Mouse (Mus musculus) neural tube, embryonic 12.5 days (tissue): ENCODE measurements around the gene Srrm3. TPM values are rescaled to one million over a fixed set of nuclear protein-coding genes. Genes with fewer than 3 reads are reported as not detected.

ENCODE experiments used
- ATAC-seq: fragments of 200-750 bp; cut with Nextera tagmentation; 2 replicates; pipeline ENCODE4 v1.8.0; 2017; ENCODE audit warnings: low read depth, mild to moderate bottlenecking, moderate TSS enrichment, moderate library complexity; ENCODE audit not compliant: low FRiP score
- H3K27ac ChIP-seq: fragments of 300-500 bp; sonication (generic); 2 replicates; pipeline ENCODE4 v1.5.1; 2016
- H3K27me3 ChIP-seq: fragments of 300-500 bp; sonication (generic); replicated peaks from 2 replicates; pipeline ENCODE4 v1.6.1; 2016; ENCODE audit warnings: mild to moderate bottlenecking
- H3K36me3 ChIP-seq: fragments of 300-500 bp; sonication (generic); 2 replicates; pipeline ENCODE4 v1.6.1; 2016; ENCODE audit warnings: mild to moderate bottlenecking
- H3K4me1 ChIP-seq: fragments of 300-500 bp; sonication (generic); 2 replicates; pipeline ENCODE4 v1.6.1; 2016
- H3K4me2 ChIP-seq: fragments of 300-500 bp; sonication (generic); replicated peaks from 2 replicates; pipeline ENCODE4 v1.6.1; 2016; ENCODE audit warnings: mild to moderate bottlenecking
- H3K4me3 ChIP-seq: fragments of 300-500 bp; sonication (generic); 2 replicates; pipeline ENCODE4 v1.5.1; 2016
- H3K9ac ChIP-seq: fragments of 300-500 bp; sonication (generic); 2 replicates; pipeline ENCODE4 v1.6.1; 2016; ENCODE audit warnings: mild to moderate bottlenecking
- H3K9me3 ChIP-seq: fragments of 300-500 bp; sonication (generic); 2 replicates; pipeline ENCODE4 v1.6.1; 2016; ENCODE audit warnings: mild to moderate bottlenecking
- WGBS: fragments of 180-500 bp; shearing (Covaris S2); methylation state at CpG from one replicate; pipeline ENCODE4 v1.1.7; 2016; 5-methylcytosine and 5-hydroxymethylcytosine counted together
- polyA plus RNA-seq: library from polyadenylated mRNA; unstranded; fragments of >200 nt; fragmentation: Nextera tagmentation; extraction: Ambion mirVana; gene quantifications from 2 replicates; pipeline ENCODE4 v1.2.1, GENCODE M21; 2016

Gene Srrm3
- polyA plus RNA-seq, 1 experiment from 2014 or later = 71.4 TPM

DNA sequence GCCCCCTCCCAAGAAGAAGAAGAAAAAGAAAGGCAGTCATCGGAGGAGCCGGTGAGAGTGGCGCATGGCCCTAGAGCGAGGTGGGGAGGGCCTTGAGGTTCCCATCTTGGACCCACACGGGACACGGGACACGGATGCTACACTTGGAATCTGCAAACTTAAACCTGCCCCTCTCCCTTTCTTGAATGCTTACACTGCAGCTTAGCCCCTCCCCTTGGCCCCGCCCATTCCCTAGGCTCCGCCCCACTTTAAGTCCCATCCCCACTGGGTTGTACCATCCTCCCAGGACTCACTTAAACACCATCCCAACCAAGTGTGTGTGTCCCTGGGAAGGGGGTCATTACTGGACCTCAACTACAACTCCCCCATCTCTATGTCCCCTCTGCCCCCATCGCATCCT is 45.7 kb downstream of the Srrm3 start:
- 0 out of 2 replicates have a peak, but pooled peaks cover 1% of the 10 kb centered on the region for H3K9me3 ChIP-seq
- H3K4me1 ChIP-seq = peaks cover 50% of the 10 kb centered on the region
- H3K4me3 ChIP-seq = peak overlapping the region; percentile 29
- H3K4me2 ChIP-seq = peak overlapping the region; percentile 57
- WGBS = 6% methylated on average over 10 of the region's 10 CpGs
- peak overlapping the region; percentile 38 for H3K9ac ChIP-seq
- peaks cover 5% of the 10 kb centered on the region for H3K36me3 ChIP-seq
- H3K27ac ChIP-seq = peak overlapping the region; percentile 85
- peaks cover 28% of the 10 kb centered on the region for H3K27me3 ChIP-seq
- ATAC-seq = no peak

DNA sequence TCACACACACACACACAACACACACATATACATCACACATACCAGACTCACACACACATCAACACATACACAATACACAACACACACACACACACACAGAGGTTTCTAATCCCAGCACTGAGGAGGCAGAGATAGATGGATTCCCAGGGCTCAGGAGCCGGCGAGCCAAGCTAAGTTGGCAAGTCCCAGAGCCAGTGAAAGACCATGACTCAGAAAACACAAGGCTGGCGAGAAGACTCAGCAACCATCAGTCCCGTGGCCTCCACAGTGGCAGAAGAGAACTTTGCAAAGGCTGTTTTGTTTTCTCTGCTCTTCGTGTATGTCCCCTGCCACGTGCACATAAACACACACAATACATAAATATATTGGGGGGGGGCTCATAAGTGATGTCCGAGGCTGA is 47.0 kb downstream of the Srrm3 start:
- WGBS = 67% methylated on average over 7 of the region's 7 CpGs
- Histone ChIP-seq H3K36me3 (peaks cover 10% of the 10 kb centered on the region), H3K27me3 (peaks cover 41% of the 10 kb centered on the region), H3K4me1 (peaks cover 48% of the 10 kb centered on the region), H3K27ac (no peak overlapping the region), H3K4me3 (no peak overlapping the region), H3K9ac (no peak overlapping the region), H3K9me3 (no peaks in the 10 kb centered on the region), H3K4me2 (no peak overlapping the region)
- ATAC-seq = no peak

DNA sequence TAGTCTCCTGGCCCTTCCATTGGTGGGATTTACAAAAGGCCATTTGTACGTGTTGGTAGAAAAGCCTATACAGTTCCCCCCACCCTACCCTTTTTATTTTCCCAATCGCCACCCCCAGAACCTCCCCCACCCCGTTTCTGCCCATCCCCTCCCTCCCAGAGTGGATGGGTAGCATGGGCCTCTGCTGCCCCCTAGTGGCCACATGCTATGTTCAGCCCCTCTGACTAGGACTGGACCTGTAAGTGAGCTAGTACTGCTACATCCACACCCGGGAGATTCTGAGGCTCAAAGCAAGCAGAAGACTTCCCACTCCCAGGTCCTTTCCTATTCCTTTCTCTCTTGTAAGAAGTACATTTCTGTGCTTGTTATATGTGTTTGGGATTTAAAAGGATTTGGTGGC is 48.5 kb downstream of the Srrm3 start:
- no peak overlapping the region for H3K27ac ChIP-seq
- no peak overlapping the region for H3K9ac ChIP-seq
- H3K4me2 ChIP-seq = no peak overlapping the region
- H3K4me1 ChIP-seq = peaks cover 33% of the 10 kb centered on the region
- H3K9me3 ChIP-seq = no peaks in the 10 kb centered on the region
- no peak overlapping the region for H3K4me3 ChIP-seq
- peaks cover 10% of the 10 kb centered on the region for H3K36me3 ChIP-seq
- no peak for ATAC-seq
- WGBS = 0% methylated on average over 4 of the region's 4 CpGs
- H3K27me3 ChIP-seq = peaks cover 45% of the 10 kb centered on the region

DNA sequence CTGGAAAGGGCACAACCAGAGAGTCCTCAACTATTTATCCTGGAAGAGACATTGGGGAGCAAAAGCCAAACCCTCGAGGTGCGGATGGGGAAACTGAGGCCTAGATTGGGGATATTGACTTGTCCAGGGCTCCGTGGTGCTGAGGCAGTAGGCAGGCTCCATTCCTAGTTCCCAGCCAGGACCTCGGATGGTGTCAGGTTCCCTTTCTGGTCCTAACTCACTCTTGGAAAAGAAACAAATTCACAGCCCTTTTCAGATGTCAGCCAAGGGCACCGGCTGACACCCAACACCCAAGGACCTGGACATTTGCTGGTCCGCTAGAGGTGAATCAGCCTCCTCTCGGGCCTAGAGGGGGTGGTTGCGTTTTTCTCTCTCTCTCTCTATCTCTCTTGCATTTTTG is 60.0 kb downstream of the Srrm3 start:
- H3K9ac ChIP-seq = no peak overlapping the region
- H3K9me3 ChIP-seq = no peaks in the 10 kb centered on the region
- H3K4me1 ChIP-seq = peaks cover 17% of the 10 kb centered on the region
- 40% methylated on average over 8 of the region's 8 CpGs for WGBS
- no peak for ATAC-seq
- no peak overlapping the region for H3K4me2 ChIP-seq
- no peak overlapping the region for H3K4me3 ChIP-seq
- peaks cover 60% of the 10 kb centered on the region for H3K27me3 ChIP-seq
- H3K27ac ChIP-seq = no peak overlapping the region
- 0 out of 2 replicates have a peak, but pooled peaks cover 4% of the 10 kb centered on the region for H3K36me3 ChIP-seq

DNA sequence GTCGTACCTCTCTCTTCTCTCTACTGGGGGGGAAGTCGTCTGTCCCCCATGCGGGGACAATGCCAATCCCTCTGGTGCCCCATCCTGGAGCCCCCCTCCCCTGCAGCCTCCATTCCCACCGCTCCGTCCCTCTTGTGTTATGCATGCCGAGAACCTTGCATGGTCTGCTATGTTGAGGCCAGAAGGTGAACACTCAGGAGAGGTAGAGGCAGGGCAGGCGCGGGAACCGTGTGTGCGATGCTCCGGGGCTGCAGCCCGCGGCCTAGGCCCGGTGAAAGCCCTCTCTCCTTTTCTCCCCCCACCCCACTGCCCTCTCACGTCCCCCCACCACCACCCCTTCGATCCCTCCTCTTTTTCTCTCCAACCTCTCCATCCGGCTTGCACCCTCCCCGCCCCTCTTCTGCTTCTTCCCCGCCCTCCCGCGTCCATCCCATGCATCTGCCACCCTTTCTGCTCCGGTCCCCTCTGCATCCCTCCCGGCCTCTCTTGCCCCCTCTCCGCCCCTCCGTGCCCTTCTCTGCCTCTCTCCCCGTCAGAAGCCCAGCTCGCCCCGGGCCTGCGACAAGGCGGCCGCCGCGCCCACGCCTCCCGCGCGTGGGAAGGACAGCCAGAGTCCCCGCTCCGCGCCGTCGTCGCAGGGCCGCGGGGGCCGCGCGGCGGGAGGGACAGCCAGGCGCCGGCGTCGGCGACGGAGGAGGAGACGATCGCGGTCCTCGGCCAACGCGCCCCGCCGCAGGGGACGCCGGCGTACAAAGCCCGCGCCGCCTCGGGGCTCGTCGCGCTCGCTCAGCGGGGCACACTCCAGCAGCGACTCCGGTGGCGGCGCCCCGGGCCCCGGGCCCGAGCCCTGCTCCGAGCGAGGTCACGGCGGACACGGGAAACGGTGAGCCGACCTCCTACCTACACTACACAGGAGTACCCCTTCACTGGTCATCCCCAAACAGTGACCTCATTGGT is 61.2 kb downstream of the Srrm3 start:
- peak overlapping the region; percentile 70 for H3K9ac ChIP-seq
- H3K4me1 ChIP-seq = peaks cover 18% of the 10 kb centered on the region
- no peaks in the 10 kb centered on the region for H3K9me3 ChIP-seq
- H3K27me3 ChIP-seq = peaks cover 55% of the 10 kb centered on the region
- H3K4me2 ChIP-seq = peak overlapping the region; percentile 92
- WGBS = under 1% methylated on average over 87 of the region's 89 CpGs
- H3K36me3 ChIP-seq = 0 out of 2 replicates have a peak, but pooled peaks cover 4% of the 10 kb centered on the region
- H3K4me3 ChIP-seq = peak overlapping the region; percentile 47
- peak; percentile 67 for ATAC-seq
- H3K27ac ChIP-seq = peak overlapping the region; percentile 3; the same call in 1 of the 2 replicates

DNA sequence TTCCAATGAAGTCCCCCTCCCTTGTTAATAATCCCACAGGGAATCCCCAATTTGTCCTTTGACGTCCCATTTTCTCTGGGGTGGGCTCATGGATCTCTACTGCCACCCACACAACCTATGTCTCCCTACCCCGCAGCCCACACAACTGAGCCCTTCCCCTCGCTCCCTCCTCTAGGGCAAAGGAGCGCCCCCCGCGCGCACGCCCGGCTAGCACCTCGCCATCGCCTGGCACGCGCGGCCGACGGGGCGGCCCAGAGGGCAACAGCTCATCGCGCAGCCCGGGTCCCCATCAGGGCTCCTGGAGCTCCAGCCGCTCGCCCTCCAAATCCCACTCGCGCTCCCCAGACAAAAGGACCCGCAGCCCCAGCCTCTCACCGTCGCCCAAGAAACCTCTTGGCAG is 62.0 kb downstream of the Srrm3 start:
- Histone ChIP-seq H3K27ac (no peak overlapping the region), H3K4me2 (peak overlapping the region; percentile 92), H3K36me3 (0 out of 2 replicates have a peak, but pooled peaks cover 4% of the 10 kb centered on the region), H3K9ac (peak overlapping the region; percentile 70), H3K27me3 (peaks cover 57% of the 10 kb centered on the region), H3K4me1 (peaks cover 21% of the 10 kb centered on the region), H3K4me3 (peak overlapping the region; percentile 47), H3K9me3 (no peaks in the 10 kb centered on the region)
- WGBS = 2% methylated on average over 27 of the region's 27 CpGs
- ATAC-seq = peak; percentile 41; the same call in 1 of the 2 replicates

DNA sequence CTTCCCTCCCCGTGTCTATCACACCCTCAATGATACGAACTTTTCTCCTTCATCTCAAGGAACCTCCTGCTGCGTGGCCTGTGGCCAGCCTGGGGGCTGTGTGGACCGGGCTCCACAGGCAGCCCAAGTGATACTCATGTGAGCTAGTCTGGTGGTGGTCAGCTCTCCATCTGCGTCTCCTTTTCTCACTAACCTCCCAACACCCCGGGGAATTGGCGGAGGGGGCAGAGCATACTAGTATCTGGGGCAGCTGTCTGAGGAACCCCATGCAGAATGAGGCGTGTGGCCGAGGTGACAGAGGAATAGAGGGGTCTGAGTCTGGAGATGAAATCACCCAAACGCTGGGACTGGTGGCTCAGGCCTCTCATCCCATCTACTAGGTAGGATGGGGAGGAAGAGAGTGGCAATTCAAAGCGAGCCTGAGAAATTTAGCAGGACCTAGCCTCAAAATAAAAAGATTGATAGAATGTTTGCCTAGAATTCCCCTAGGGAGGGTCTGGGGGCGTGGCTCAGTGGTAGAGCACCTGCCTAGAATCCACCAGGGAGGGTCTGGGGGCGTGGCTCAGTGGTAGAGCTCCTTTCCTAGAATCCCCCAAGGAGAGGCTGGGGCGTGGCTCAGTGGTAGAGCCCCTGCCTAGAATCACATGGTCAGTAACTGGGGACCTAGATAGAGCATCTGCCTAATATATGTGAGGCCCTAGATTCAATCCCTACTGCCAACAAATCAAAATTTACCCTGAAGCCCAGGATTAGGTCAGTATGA is 63.2 kb downstream of the Srrm3 start:
- H3K4me2 ChIP-seq = no peak overlapping the region
- H3K9ac ChIP-seq = no peak overlapping the region
- ATAC-seq = no peak
- no peak overlapping the region for H3K27ac ChIP-seq
- H3K9me3 ChIP-seq = no peaks in the 10 kb centered on the region
- H3K4me3 ChIP-seq = no peak overlapping the region
- H3K36me3 ChIP-seq = 0 out of 2 replicates have a peak, but pooled peaks cover 4% of the 10 kb centered on the region
- peaks cover 65% of the 10 kb centered on the region for H3K27me3 ChIP-seq
- WGBS = 63% methylated on average over 14 of the region's 14 CpGs
- H3K4me1 ChIP-seq = peaks cover 21% of the 10 kb centered on the region

DNA sequence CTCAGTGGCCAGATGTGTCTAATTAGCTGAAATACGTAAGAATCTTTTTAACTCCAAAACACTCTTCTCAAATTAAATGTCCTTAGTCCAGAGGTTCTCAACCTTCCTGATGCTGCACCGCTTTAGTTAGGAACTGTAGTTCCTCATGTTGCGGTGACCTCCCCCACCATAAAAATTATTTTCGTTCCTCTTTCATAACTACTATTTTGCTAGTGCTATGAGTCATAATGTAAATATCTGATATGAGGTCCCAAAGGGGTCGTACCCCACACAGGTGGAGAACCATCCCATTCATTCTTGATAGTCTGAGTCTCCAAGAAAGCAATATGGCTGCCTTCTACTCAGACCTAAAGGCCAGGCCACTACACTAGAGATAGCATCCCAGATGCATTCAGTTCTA is 63.8 kb downstream of the Srrm3 start:
- Histone ChIP-seq H3K27ac (no peak overlapping the region), H3K36me3 (0 out of 2 replicates have a peak, but pooled peaks cover 4% of the 10 kb centered on the region), H3K4me3 (no peak overlapping the region), H3K27me3 (peaks cover 65% of the 10 kb centered on the region), H3K9me3 (no peaks in the 10 kb centered on the region), H3K4me1 (peaks cover 21% of the 10 kb centered on the region), H3K4me2 (no peak overlapping the region), H3K9ac (no peak overlapping the region)
- no peak for ATAC-seq
- 95% methylated on average over 5 of the region's 5 CpGs for WGBS

DNA sequence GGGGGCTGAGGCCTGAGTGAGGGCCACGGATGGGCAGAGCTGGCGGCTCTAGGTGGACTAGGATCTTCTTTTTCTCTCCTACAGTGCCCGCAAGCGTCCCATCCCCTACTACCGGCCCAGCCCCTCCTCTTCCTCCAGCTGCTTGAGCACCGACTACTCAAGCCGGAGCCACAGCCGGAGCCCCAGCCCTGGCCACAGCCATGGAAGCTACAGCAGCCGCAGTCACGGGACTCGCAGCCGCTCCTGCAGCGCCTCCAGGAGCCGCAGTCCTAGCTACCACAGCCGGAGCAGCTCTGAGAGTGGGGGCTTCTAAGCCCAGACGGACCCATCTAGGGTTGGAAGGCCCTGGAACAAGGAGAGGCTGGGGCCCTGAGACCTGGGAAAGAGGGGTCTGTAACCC is 66.3 kb downstream of the Srrm3 start:
- H3K27me3 ChIP-seq = peaks cover 47% of the 10 kb centered on the region
- no peak overlapping the region for H3K4me3 ChIP-seq
- no peak for ATAC-seq
- no peak overlapping the region for H3K27ac ChIP-seq
- H3K9me3 ChIP-seq = no peaks in the 10 kb centered on the region
- H3K36me3 ChIP-seq = 0 out of 2 replicates have a peak, but pooled peaks cover 4% of the 10 kb centered on the region
- no peak overlapping the region for H3K4me2 ChIP-seq
- H3K9ac ChIP-seq = no peak overlapping the region
- H3K4me1 ChIP-seq = peaks cover 16% of the 10 kb centered on the region
- 14% methylated on average over 16 of the region's 16 CpGs for WGBS

DNA sequence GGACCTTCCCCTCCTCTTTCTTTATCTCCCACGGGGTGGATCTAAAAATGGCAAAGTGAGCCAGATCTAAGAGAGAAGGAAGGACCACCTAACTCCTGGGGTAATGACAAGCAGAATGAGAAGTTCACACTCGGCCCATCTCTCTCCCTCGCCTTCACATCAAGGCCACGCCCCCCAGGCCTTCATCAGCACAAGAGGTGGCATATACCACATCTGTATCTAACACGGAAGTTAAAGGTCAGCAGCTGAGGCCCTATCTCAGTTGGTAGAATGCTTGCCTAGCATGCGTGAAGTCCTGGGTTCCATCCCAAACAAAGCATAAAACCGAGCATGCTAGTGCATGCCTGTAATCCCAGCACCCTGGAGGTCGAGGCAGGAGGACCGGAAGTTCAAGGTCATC is 67.1 kb downstream of the Srrm3 start:
- Histone ChIP-seq H3K36me3 (0 out of 2 replicates have a peak, but pooled peaks cover 4% of the 10 kb centered on the region), H3K4me3 (no peak overlapping the region), H3K9me3 (no peaks in the 10 kb centered on the region), H3K27ac (no peak overlapping the region), H3K27me3 (peaks cover 39% of the 10 kb centered on the region), H3K4me2 (no peak overlapping the region), H3K4me1 (peaks cover 12% of the 10 kb centered on the region), H3K9ac (no peak overlapping the region)
- 63% methylated on average over 9 of the region's 9 CpGs for WGBS
- no peak for ATAC-seq

DNA sequence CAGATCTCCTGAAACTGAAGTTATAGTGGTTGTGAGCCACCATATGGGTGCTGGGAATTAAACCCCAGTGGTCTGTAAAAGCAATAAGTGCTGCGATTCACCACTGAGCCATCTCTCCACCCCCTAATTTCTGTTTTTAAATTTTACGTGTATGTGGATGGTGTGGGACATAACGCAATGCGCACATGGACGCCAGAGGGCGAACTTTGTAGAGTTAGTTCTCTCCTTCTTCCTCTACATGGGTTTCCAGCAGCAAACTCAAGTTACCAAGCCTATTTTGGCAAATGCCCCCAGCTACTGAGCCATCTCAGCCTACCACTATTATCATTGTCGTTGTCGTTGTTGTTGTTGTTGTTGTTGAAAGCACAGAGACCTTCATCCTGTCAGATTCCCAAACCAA is 70.5 kb downstream of the Srrm3 start:
- no peak for ATAC-seq
- H3K4me3 ChIP-seq = no peak overlapping the region
- no peaks in the 10 kb centered on the region for H3K36me3 ChIP-seq
- H3K4me1 ChIP-seq = peaks cover 17% of the 10 kb centered on the region
- 16% methylated on average over 8 of the region's 8 CpGs for WGBS
- H3K27ac ChIP-seq = no peak overlapping the region
- H3K27me3 ChIP-seq = 0 out of 2 replicates have a peak, but pooled peaks cover 12% of the 10 kb centered on the region
- no peak overlapping the region for H3K9ac ChIP-seq
- H3K4me2 ChIP-seq = peak overlapping the region; percentile 60
- no peaks in the 10 kb centered on the region for H3K9me3 ChIP-seq

DNA sequence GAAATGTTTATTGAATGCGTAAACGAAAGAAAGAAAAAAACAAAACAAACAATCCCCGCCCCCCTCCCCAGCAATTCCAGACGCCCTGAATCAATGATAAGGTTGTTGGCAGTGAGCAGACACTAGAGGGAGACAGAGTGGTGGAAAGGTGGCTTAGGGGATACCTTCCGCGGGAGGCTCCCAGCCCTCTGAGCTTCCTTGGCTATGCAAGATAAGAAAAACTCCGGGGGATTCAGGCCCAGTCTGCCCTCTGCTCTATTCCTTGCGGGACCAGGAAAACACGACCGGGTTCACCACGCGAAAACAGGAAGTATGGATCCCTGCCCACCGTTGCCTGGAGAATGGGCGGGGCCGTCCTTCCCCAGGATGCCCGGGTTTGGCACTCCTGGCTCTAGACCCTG is 71.1 kb downstream of the Srrm3 start:
- Histone ChIP-seq H3K27me3 (0 out of 2 replicates have a peak, but pooled peaks cover 11% of the 10 kb centered on the region), H3K9ac (no peak overlapping the region), H3K9me3 (no peaks in the 10 kb centered on the region), H3K36me3 (no peaks in the 10 kb centered on the region), H3K27ac (no peak overlapping the region), H3K4me1 (peaks cover 17% of the 10 kb centered on the region), H3K4me2 (peak overlapping the region; percentile 60), H3K4me3 (peak overlapping the region; percentile 22)
- under 1% methylated on average over 16 of the region's 16 CpGs for WGBS
- 0 out of 2 replicates have a peak, but pooled peaks have one; percentile 38 for ATAC-seq
